Mouse (Mus musculus) monocyte, adult 5-6 weeks (primary cell): ENCODE measurements around the gene Kif5c. TPM values are rescaled to one million over a fixed set of nuclear protein-coding genes. Genes with fewer than 3 reads are reported as not detected.

Experiments
- ATAC-seq: fragments of 153-309, 156-312 bp; replicated peaks from 2 replicates; pipeline ENCODE4 v1.8.0; 2017; ENCODE audit warnings: mild to moderate bottlenecking; ENCODE audit not compliant: low TSS enrichment, insufficient number of reproducible peaks, severe bottlenecking, poor library complexity, low FRiP score
- total RNA-seq: library from RNA; stranded (forward); fragments of 200-1000, 200-491, 200-594 nt; gene quantifications from 3 replicates; pipeline ENCODE4 v1.2.3, GENCODE M21; 2017

The Kif5c gene
- total RNA-seq, result 0.64 to 1.3 TPM in 2 of 3 replicates, not detected in the other

GRCm38 (mm10) chr2:49618829-49619718 lies at the start of gene Kif5c:
Kif5c (plus strand) TSS chr2:49619298.
- peak; percentile 88 for ATAC-seq

GRCm38 (mm10) chr2:49569862-49570777 lies 49.0 kb upstream of the Kif5c start:
- no peak for ATAC-seq

GRCm38 (mm10) chr2:49570778-49571101 lies 48.4 kb upstream of the Kif5c start:
- ATAC-seq, result no peak

GRCm38 (mm10) chr2:49571159-49571920 lies 47.8 kb upstream of the Kif5c start:
- ATAC-seq, result no peak

DNA sequence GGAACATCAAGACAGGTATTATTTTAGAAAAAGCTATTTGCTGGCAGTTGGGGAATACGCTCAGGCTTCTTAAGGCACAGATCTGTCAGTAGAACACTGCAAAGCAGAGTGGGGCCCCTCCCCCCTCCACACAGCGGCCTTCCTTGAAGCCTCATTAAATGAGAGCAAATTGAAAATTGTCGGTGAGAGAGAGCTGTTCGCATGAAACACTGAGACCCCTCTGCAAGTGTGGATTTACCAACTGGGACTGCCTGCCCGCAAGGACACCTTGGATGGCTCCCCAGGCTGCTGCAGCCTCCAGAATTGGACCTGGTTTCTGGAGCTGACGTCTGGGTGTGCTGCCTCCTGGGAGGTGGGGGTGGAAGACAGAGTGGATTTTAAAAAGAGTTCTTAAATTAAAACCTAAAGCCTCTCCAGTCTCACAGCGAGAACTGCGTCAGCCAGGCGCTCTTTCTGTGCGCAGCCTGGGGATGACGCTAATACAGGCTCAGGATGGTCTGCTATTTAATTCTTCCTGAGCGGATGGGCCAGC lies 46.9 kb upstream of the Kif5c start:
- no peak for ATAC-seq

DNA sequence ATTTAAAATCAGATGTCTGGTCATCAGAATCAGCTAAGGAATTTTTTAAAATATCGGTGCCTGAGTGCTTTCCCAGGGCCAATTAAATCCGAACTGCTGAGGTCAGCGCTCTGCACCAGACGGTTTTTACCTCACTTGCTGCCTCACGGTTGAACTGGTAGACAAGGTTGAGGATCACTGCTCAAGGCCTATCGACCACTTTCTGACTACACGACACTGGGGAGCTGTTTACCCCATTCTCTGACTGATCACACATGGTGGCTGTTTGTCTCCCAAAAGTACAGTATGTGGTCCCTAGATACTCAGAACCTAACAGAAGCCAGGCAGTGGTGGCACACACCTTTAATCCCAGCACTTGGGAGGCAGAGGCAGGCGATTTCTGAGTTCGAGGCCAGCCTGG lies 46.4 kb upstream of the Kif5c start:
- ATAC-seq, result no peak

DNA sequence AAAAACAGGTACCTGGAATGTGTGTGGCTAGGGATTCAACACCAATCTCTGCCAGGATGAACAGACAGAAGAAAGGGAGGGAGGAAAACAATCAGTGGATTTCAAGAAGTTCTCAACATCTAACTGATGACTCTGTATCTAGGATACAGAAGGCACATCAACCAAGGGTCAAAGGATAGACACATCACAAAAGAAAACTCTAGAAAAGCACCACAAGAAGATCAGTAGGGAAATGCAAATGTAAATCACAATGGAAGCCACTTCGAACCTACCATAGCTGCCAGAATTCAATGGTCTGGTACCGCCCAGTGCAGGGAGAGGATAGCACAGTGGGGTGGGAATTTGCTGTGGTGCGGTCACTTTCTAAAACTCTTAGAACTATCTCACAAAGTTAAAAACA lies 45.8 kb upstream of the Kif5c start:
- no peak for ATAC-seq

DNA sequence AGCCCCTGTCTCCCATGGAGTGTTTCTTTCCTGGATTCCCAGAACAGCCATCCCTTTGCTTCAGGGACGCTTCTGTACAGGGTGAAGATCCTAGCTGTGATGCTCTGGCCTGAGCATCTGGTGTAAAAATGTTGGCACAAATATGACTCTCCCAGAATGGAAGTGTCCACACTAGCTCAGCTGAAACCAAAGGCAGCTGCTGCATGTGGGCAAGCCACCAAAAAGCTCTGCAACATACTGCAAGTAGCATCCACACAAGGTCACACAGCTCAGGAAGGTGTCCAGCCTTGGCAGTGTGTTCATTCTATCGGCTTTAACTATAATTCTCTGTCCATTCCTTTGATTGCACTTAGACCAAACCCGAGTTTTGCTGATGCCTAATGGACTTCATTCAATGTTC lies 38.5 kb upstream of the Kif5c start:
- no peak for ATAC-seq

GRCm38 (mm10) chr2:49582546-49582945 lies 36.6 kb upstream of the Kif5c start:
- no peak for ATAC-seq

GRCm38 (mm10) chr2:49583311-49583710 lies 35.8 kb upstream of the Kif5c start:
- no peak for ATAC-seq

- no peak for ATAC-seq
Measured at GRCm38 (mm10) chr2:49590450-49590849, 28.6 kb upstream of the Kif5c start.

GRCm38 (mm10) chr2:49592926-49593325 lies 26.2 kb upstream of the Kif5c start:
- ATAC-seq, result no peak

DNA sequence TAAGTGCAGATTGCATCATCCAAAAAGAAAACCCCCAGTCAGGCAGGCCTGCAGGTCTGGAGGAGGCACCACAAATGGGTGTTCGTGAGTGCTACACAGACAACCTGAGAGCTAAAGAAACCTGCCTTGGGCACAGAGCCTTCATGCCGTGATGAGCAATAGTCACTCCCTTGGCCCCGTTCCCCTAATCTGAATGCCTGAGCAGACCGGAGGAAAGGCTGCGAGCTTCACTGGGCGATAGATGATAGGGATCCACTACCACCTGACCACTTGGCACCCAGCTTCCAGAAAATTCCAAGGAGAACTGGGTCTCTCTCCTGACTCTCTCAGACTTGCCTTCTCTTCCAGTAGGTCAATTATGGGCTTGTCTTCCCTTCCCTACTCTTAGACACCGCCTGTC lies 24.2 kb upstream of the Kif5c start:
- ATAC-seq, result no peak

GRCm38 (mm10) chr2:49596318-49596717 lies 22.8 kb upstream of the Kif5c start:
- no peak for ATAC-seq

DNA sequence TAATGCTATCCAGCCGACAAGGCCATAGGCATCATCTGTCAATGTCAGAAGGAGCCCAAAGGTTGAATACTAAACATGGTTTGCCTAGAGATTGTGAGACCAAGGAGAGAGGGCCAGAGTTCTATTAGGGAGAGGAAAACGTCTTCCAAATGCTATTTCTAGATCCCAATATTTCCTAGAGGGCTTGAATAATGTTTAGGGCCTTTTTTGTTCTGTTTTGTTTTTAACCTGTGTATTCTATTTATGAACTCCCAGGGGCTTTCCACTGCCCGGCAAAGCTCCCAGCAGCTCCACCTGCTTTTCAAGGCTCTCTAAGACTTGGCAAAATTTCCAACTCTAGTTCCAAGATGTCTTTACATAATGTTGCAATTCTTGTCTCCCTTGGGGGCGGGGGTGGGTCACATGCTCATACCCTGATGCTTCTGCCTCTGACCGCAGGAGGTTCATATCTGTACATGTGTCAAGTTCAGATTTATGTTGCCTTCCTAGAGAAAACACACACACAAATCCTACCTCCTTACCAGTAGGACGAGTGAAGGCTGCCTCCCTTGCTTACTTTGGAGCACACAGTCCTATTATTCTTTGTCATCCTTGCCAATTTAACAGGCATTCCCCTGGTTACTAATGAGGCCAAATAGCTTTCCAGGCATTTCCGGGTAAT lies 18.9 kb upstream of the Kif5c start:
- ATAC-seq, result no peak

- ATAC-seq, result no peak
Measured at GRCm38 (mm10) chr2:49602791-49603349, 16.2 kb upstream of the Kif5c start.

DNA sequence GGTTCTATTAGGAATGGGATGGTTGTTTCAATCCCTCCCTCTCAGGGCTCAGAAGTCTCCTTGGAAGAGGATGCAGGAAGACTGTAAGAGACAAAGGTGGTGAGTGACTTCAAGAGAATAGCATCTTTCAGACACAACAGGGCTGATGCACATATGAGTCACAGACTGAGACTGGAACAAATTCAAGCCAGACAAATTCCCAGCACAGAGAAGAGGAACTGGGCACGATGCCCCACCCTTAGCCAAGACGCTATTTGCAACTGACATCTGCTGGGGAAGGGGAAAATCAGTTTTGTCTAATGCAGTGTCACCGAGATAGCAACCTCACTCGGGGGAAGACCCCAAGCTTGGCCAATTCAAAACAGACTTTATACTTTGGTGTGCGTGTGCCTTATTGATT lies 9.5 kb upstream of the Kif5c start:
- ATAC-seq, result no peak

- no peak for ATAC-seq
Measured at GRCm38 (mm10) chr2:49616765-49617164, 2.3 kb upstream of the Kif5c start.
